Mouse (Mus musculus): ENCODE measurements at regions not wholly inside any gene's neighbourhood (a gene's known extent, or its start where the extent isn't known, plus 50 kb on each side); places are given as distances from the start of the nearest gene placed in this dataset.
"Not testable (repeated sequence)": the region's sequence is repeated elsewhere in the genome, so short reads cannot be mapped to it uniquely, and the experiment has no call there.

DNA sequence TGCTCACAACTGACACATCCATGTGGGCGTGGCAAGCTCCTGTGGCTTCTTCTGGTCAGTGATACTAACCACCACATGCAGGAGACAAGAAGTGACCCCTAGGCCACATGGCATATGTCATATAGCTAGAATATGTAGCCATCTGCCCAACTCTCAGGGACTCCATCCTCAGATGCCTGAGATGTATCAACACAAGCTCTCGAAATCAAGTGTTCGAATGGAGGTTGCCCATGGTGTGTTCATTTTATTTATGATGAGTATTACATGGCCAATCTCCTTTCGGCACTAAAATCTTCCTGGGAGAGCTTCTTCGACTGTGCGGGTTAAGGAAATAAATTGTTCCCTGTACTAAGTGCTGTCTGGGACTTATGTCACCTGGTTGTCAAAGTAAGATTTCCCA is 138.8 kb upstream of the Rtl1 start:
- Histone ChIP-seq H3K4me3 (no peak overlapping the region), H3K27ac (no peak overlapping the region)
- intact Hi-C loops (cut with DNase I) = no loop called here
- no peak for DNase-seq
- TF ChIP-seq CTCF (IDR thresholded peaks at IDR 0.05) = no peak

DNA sequence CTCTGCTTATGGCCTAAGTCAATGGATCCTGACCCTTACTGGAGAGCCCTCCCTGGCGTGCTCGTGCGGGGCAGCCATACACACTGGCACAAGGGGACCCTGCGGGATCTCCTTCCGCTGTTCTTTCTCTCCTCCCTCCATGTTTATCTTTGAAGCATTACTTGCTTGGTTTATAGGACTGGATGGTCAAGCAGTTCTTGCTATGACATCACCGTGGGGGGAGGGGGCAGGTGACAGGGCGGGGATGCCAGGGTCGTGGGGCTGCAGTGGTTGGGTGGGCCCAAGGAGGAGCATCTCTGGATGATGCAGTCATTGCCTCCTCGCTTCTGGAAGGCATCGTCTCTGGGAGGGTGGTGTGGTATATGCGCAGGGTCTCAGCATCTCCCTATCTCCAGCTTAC is 142.4 kb upstream of the Rtl1 start:
- no peak overlapping the region for H3K4me3 ChIP-seq
- no peak overlapping the region for H3K27ac ChIP-seq
- no peak for DNase-seq
- no peak for TF ChIP-seq CTCF (IDR thresholded peaks at IDR 0.05)
- intact Hi-C loops (cut with DNase I) = no loop called here

DNA sequence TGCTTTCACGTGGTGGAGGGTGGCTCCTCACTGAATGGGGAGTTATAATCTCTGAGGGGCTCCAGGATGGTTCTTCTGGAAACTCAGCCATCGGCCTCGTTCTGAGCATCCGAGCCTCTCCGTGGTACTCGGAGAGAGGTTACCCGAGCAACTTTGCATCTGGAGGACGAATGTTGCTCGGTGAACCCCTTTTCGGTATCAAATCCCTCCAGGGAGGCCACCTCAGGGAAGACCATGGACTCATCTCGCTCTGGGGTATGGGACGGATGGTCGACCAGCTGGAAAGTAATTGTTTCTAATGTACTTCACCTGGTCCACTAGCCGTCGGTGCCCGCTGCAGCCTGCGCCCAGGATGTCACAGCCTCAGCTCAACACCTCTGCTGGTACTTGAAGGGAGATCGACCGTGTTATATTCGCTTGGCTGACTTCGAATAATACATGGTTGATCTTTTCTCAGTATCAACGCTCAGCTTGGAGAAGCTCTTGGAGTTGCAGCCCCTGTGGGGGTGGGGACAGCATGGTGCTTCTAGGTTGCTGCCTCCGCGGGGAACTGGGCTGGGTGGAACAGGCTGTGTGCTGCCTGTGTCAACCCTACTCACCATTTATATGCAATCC is 143.0 kb upstream of the Rtl1 start:
- intact Hi-C loops (cut with DNase I) = no loop called here
- no peak for TF ChIP-seq CTCF (IDR thresholded peaks at IDR 0.05)
- Histone ChIP-seq H3K27ac (no peak overlapping the region), H3K4me3 (no peak overlapping the region)
- DNase-seq = no peak

DNA sequence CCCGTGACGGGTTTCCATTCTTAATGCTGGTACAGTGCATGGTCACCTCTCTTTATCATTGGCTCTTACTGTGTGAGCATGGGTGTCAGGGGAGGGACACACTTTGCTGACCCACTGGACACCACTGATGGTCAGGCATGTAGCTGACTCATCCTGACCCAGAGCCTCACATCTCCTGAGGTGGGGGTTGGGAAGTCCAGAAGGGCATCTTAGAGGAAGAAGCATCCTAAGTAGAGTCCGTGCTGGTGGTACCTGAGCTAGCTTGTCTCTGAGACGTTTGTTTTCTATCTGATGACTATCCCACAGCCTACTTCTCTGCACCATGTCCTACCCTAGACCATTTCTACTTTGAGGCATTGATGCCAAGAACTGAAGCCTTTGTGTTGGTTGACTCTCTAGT is 144.1 kb upstream of the Rtl1 start:
- no peak overlapping the region for H3K4me3 ChIP-seq
- H3K27ac ChIP-seq = no peak overlapping the region
- no peak for TF ChIP-seq CTCF (IDR thresholded peaks at IDR 0.05)
- no peak for DNase-seq
- intact Hi-C loops (cut with DNase I) = no loop called here

DNA sequence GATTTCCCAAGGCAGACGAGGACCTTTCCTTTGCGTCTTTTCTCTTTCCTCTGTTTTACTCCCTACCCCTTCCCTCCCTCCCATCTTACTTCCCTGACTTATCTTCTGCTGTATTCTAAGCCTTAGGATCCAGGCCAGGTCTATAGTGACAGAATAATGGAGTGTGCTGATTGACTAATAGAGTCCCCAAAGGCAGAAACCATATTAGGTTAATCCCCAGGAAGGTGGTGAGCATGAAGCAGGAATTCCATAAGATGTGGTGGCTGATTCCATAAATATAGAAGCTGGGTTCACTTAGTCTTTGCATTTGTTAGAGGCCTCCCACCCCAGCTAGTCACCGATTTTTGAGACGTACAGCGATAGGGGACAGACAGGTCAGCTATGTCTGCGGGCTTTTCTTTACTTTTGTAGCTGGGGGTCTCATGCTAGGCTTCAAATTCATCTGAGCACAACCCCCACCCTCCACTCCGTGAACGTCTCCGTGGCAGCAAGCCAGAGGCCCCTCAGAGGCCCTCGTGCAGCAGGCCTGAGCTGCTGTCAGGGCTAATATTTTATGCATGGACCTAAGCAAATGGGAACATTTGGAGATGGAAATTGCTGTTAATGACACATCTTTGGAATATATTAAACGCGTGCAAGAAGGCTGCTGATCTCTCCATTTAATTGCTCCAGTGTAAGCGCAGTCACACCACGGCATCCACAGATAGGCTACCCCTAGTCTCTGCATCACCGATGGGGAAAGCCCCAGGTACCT is 145.8 kb upstream of the Rtl1 start:
- intact Hi-C loops (cut with DNase I) = no loop called here
- DNase-seq = no peak
- no peak overlapping the region for H3K27ac ChIP-seq

DNA sequence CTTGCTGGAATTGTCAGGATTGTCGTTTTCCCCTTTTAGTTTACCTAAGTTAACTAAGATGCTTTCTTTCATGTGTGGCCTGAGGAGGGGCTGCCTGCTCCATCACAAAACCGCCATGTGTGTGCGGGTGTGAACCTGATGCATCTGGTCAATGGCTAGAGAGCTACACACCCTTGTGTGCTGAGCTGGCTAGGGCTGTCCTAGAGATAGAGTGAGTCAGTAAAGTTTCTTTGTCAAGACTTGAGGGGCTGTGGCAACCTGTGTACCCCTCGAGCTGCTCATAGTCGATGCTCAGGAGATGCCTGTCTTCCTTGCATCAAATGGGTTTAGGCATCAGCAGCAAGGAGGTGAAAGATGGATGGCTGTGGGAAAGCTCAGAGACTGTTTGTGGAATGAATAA is 147.1 kb upstream of the Rtl1 start:
- intact Hi-C loops (cut with DNase I) = no loop called here
- H3K27ac ChIP-seq = no peak overlapping the region
- TF ChIP-seq CTCF (IDR thresholded peaks at IDR 0.05) = no peak
- H3K4me3 ChIP-seq = no peak overlapping the region
- no peak for DNase-seq

More for the DNA sequence above, 145.8 kb upstream of the Rtl1 start:
- no peak for TF ChIP-seq CTCF (IDR thresholded peaks at IDR 0.05)
- no peak overlapping the region for H3K4me3 ChIP-seq

DNA sequence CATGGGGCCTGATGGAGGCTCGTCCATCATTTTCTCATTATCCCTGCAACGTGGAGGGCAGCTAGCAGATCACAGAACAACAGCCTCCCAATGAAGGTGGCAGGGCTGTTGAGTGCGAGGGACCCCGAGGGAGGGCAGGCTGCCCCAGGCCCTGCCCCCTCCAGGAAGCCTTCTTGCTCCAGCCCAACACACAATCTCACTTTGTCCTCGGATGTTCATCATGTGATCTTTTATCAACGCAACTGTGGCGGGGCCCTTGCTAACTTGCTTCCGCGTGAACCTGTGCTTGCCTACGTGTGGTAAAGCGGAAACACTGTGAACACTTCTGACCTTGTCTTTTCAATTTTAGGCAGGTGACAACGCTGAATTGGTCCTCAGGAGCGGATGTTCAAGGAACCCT is 147.6 kb upstream of the Rtl1 start:
- intact Hi-C loops (cut with DNase I) = no loop called here
- Histone ChIP-seq H3K4me3 (no peak overlapping the region), H3K27ac (no peak overlapping the region)
- no peak for TF ChIP-seq CTCF (IDR thresholded peaks at IDR 0.05)
- no peak for DNase-seq

DNA sequence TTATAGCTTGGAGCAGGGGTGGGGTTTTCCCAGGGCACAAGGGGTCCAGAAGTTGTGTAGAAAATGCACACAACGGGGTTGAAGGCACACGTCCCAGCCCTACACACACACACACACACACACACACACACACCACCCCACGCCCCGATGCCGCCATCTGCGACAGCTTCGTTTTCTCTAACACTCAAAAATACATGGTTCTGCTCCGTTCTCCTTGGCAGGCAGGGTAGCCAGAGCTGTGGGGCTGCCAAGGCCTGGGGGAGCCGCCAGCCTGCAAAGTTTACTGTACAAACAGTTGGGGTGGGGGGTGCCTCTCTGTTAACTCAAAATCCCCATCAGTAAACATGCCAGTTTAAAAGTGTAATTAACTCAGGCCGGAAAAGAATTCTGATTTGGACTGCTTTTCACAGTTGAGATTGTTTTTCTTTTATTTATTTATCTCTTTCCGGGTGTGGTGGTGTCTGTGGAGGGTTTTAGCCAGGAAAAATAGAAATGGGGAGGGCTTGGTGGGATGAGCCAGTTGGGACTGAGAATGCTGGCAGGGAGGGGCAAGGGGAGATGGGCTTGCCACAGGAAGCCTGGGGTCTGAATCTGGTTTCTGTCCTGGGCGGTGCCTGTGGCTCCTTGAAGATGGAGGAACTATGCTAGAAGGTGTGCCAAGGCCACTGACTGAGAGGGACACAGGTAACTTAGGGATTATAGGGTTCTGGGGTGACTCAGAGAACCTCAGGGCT is 148.4 kb upstream of the Rtl1 start:
- H3K4me3 ChIP-seq = no peak overlapping the region
- no peak for DNase-seq
- TF ChIP-seq CTCF (IDR thresholded peaks at IDR 0.05) = no peak
- intact Hi-C loops (cut with DNase I) = no loop called here
- no peak overlapping the region for H3K27ac ChIP-seq

DNA sequence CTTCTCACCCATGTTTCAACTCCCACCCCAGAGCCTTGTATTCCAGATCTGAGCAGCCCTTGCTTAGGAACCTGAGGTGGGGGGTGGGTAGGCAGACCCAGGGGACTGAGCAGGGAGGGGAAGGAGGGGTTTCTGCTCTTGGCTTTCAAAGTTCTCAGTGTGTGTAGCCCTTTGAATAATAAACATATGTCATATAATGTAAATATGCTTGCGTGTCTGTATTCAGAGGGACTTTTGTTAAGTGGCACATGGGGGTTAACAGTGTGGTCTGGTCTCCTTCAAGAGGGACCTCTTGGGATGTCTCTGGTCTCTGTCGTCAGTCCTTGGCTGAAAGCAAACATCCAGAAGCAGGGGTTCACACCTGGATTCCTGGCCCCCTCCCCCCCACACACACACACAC is 149.1 kb upstream of the Rtl1 start:
- intact Hi-C loops (cut with DNase I) = no loop called here
- Histone ChIP-seq H3K27ac (no peak overlapping the region), H3K4me3 (no peak overlapping the region)
- no peak for DNase-seq
- no peak for TF ChIP-seq CTCF (IDR thresholded peaks at IDR 0.05)

DNA sequence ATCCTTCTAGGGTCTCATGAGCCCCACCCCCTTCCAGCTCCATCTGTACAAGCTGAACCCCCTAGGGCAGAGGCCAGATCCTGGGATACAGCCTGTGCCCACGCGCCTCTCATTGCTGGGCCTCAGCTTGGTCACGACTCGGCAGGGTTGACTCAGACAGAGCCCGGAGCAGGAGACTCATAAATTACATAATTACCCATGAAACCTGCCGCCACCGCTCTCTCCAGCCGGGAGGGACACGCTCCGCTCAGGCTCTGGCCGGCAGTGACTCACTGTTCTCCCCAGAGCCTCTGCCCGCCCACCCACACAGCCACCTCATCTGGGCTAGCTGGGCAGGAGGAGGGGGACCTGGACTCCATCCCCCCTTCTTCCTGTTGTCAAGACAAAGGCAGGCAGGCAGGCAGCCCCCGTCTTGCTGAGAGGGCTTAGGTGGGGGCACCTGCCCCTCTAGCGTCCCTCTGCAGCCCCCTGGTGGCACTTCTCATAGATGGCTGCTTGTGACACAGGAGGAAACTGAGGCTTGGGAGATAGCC is 149.6 kb upstream of the Rtl1 start:
- intact Hi-C loops (cut with DNase I) = no loop called here
- H3K4me3 ChIP-seq = peak overlapping the region; percentile 38

DNA sequence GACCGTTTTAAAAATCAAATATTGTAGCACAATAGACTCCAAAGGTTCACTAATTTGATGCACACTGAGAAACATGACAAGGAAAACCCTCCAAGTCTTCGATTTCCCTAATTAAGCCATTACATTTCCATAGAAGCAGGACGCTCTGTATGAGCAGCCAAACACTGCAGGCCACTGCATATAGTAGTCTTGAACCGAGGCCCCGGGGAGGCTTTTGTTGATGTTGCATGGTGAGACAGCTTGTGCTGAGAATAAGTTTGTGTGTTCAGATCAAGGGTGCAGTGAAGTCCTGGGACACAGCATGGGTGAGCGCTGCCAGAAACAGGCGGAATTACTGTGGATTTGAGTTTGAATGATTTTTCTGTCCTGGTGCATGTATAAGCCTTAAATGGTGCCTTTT is 154.9 kb upstream of the Rtl1 start:
- Histone ChIP-seq H3K4me3 (no peak overlapping the region), H3K27ac (no peak overlapping the region)
- intact Hi-C loops (cut with DNase I) = no loop called here
- TF ChIP-seq CTCF (IDR thresholded peaks at IDR 0.05) = no peak
- no peak for DNase-seq

More for the DNA sequence above, 149.6 kb upstream of the Rtl1 start:
- peak; percentile 42 for DNase-seq
- no peak overlapping the region for H3K27ac ChIP-seq
- TF ChIP-seq CTCF (IDR thresholded peaks at IDR 0.05) = peak; percentile 39; the same call in 1 of the 2 replicates

DNA sequence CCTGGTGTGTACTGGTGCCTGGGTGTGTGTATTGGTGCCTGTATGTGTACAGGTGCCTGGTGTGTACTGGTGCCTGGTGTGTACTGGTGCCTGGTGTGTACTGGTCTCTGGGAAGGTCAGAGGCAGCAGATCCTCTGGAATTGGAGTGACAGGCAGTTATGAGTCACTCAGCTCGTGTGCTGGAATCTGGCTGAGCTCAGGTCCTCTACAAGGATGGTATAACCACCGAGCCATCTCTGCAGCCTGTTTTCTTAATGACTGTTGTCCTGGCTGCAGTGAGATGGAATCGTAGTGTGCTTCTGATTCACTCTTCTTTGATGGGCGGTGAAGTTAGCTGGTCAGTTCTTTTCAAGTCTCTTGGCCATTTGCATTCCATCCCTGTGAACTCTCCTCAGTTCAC is 164.2 kb upstream of the Rtl1 start:
- no peak overlapping the region for H3K27ac ChIP-seq
- intact Hi-C loops (cut with DNase I) = no loop called here
- no peak for TF ChIP-seq CTCF (IDR thresholded peaks at IDR 0.05)
- H3K4me3 ChIP-seq = no peak overlapping the region
- no peak for DNase-seq

DNA sequence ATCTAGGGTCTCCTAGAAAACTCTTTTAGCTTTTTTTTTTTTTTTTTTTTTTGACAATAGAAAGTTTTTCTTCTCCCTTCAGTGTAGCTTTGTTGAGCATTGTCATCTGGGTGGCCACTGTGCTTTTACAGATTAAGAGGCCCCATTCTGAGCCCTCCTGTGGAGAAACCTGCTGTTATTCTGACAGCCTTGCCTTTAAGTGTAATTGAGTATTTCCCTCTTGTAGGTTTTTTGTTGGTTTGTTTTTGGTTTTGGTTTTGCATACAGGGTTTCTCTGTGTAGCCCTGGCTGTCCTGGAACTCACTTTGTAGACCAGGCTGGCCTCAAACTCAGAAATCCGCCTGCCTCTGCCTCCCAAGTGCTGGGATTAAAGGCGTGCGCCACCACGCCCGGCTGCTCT is 166.5 kb upstream of the Rtl1 start:
- intact Hi-C loops (cut with DNase I); H3K27ac ChIP-seq; H3K4me3 ChIP-seq; DNase-seq: not testable (repeated sequence)
